Mouse (Mus musculus): Measurements from ENCODE around the gene Gm3685. TPM values are rescaled to one million over a fixed set of nuclear protein-coding genes. Genes with fewer than 3 reads are reported as not detected.
A peak's percentile ranks its signal among the peaks of the same experiment; 100 is the strongest.
"Not testable (repeated sequence)": the region's sequence is repeated elsewhere in the genome, so short reads cannot be mapped to it uniquely, and the experiment has no call there.

Gm3685 gene
- polyA plus RNA-seq (2016; fragmentation: Nextera tagmentation; extraction: Ambion mirVana), result not detected in 2 replicates

GRCm38 (mm10) chr14:7044870-7045269, at the start of gene Gm3685:
TSS of gene Gm3685 (minus strand) at chr14:7044970.
- H3K36me3 ChIP-seq; H3K9me3 ChIP-seq; H3K4me3 ChIP-seq; DNase-seq (ENCODE audit: low spot score); H3K27ac ChIP-seq; H3K4me1 ChIP-seq; H3K27me3 ChIP-seq (ENCODE audit: insufficient read depth, poor library complexity, severe bottlenecking): not testable (repeated sequence)
- no CpG with 5 or more reads among the region's 2 CpGs for WGBS

- 1% methylated on average over 48 of the region's 70 CpGs for WGBS
- DNase-seq (ENCODE audit: low spot score), result peak; percentile 68
- Histone ChIP-seq H3K4me3 (peak within 1 kb of the TSS; percentile 59), H3K27ac (0 out of 2 replicates have a peak within 1 kb of the TSS, but pooled peaks have one; percentile 42)
- H3K27me3 ChIP-seq (ENCODE audit: insufficient read depth, poor library complexity, severe bottlenecking); H3K9me3 ChIP-seq; H3K4me1 ChIP-seq; H3K36me3 ChIP-seq: not testable (repeated sequence)
These were observed 17.7 kb downstream of the Gm3685 start, which contains the start of gene Gm10406 for GRCm38 (mm10) chr14:7026781-7027749. TSS of gene Gm10406 (minus strand) at chr14:7027449.

GRCm38 (mm10) chr14:7026274-7026673, 18.5 kb downstream of the Gm3685 start:
- whole genome bisulfite sequencing, result 9% methylated on average over 9 of the region's 9 CpGs
- H3K27me3 ChIP-seq (ENCODE audit: insufficient read depth, poor library complexity, severe bottlenecking); H3K27ac ChIP-seq; H3K4me1 ChIP-seq; DNase-seq (ENCODE audit: low spot score); H3K36me3 ChIP-seq; H3K4me3 ChIP-seq; H3K9me3 ChIP-seq: not testable (repeated sequence)

Other genes with a start within 250 kb of the Gm3685 start
- not detected in 2 replicates for gene Gm3642, start 204.7 kb downstream of the Gm3685 start, polyA plus RNA-seq (2016; fragmentation: Nextera tagmentation; extraction: Ambion mirVana)
- gene Gm3667, start 155.0 kb downstream of the Gm3685 start, polyA plus RNA-seq (2016; fragmentation: Nextera tagmentation; extraction: Ambion mirVana), result 1.6 TPM in 2 replicates
- gene Gm6356, start 71.2 kb downstream of the Gm3685 start, polyA plus RNA-seq (2016; fragmentation: Nextera tagmentation; extraction: Ambion mirVana), result not detected in 2 replicates
- gene Gm10406, start 17.5 kb downstream of the Gm3685 start, polyA plus RNA-seq (2016; fragmentation: Nextera tagmentation; extraction: Ambion mirVana), result 0.30 and 0.45 TPM in 2 replicates
- gene Gm3696, start 55.7 kb upstream of the Gm3685 start, polyA plus RNA-seq (2016; fragmentation: Nextera tagmentation; extraction: Ambion mirVana), result 0.72 and 1.3 TPM in 2 replicates
- not detected in 2 replicates for gene Gm6676, start 80.4 kb upstream of the Gm3685 start, polyA plus RNA-seq (2016; fragmentation: Nextera tagmentation; extraction: Ambion mirVana)
- gene Gm3512, start 129.6 kb upstream of the Gm3685 start, polyA plus RNA-seq (2016; fragmentation: Nextera tagmentation; extraction: Ambion mirVana), result 4.3 and 4.4 TPM in 2 replicates
- gene Gm16434, start 149.6 kb upstream of the Gm3685 start, polyA plus RNA-seq (2016; fragmentation: Nextera tagmentation; extraction: Ambion mirVana), result not detected in 2 replicates
- gene Gm3727, start 219.7 kb upstream of the Gm3685 start, polyA plus RNA-seq (2016; fragmentation: Nextera tagmentation; extraction: Ambion mirVana), result not detected in 2 replicates

All from heart, embryonic 10.5 days (tissue).